Comparison of ENCODE assay signal across 13 mouse cellular contexts in the genomic region with DNA sequence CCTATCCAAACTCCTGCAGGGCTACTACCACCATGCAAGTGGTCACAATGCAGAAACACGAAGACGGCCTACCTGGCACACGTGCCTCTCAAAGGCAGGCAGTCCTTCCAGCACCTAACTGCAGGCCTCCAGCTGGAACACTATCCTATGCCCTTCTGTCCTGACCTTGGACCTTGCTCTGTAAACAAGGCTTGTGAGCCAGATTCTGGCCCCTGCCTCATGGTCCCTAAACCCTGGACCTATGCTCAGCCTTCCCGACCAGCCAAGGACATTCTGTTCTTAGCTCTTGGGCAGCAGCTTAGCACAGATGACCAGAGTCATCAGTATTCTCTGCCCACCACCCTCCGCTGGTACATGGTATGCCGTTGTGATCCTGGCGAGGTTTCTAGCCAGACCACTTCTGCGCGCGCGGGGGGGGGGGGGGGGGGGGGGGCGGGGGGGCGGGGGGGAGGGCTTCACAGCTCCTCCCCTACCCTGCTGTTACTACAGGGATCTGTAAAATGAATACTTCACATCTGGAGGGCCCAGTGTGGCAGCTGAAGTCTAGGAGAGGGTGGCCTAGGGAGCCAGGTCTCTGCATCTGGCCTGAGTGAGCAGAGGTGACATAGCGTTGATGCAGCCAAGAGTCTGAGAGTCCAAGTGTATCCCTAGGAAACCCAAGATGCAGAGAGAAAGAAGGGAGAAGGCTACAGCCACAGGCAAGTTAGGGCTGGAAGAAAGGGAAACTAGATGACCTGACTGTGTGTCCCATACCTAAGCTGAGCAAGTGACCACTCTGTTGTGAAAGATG.
A peak's percentile ranks its signal among the peaks of the same experiment; 100 is the strongest.
DNase-seq lines count a peak whose midpoint lies in the region; ATAC-seq and TF ChIP-seq lines count a peak whose summit lies in the region.
"Had no signal": no experiment of that assay in that cellular context is flagged by ENCODE, and none has a peak within 500 bp of the region (broad histone marks: within the 10 kb centered on the region; RNA-seq: fewer than 3 reads in every experiment).

No protein-coding gene starts in this region.

- DNase-seq in embryonic facial prominence, embryonic 10.5 days (ENCODE audit: low spot score) = no peak
- DNase-seq in heart, adult 2 months = peak; percentile 60 to 80
- DNase-seq in frontal cortex, postnatal 10 days (ENCODE audit: low spot score in 2 of 2) = no peak
- DNase-seq in thymus, adult 2 months = no peak
- DNase-seq: cerebellum, adult 11-12 months; layer of hippocampus, postnatal 36 days; thymus, adult 18-20 months had no signal

- TF ChIP-seq POLR2A in heart, adult 2 months (IDR thresholded peaks at IDR 0.05; ENCODE audit: insufficient read depth, low read depth, low read length) = peak; percentile 45; the same call in 1 of the 2 replicates
- no peak for TF ChIP-seq POLR2A in thymus, adult 2 months (IDR thresholded peaks at IDR 0.05; ENCODE audit: control insufficient read depth, extremely low read depth, insufficient read depth, low read length, poor library complexity)

- intact Hi-C loops in heart, adult 2 months (cut with DNase I) = no loop called here

- peaks cover 32% of the 10 kb centered on the region for H3K36me3 ChIP-seq in embryonic facial prominence, embryonic 10.5 days (replicated peaks)
- peaks cover 29% of the 10 kb centered on the region for H3K36me3 ChIP-seq in heart, adult 2 months (ENCODE audit: control insufficient read depth, insufficient read depth, low read length)
- no peaks in the 10 kb centered on the region; the same call in 1 of the 2 replicates for H3K36me3 ChIP-seq in kidney, embryonic 16.5 days (ENCODE audit: insufficient read depth, low read length)
- peaks cover 8% of the 10 kb centered on the region; the same call in 1 of the 2 replicates for H3K36me3 ChIP-seq in lung, embryonic 15.5 days
- H3K36me3 ChIP-seq in thymus, adult 2 months (ENCODE audit: control insufficient read depth, insufficient read depth, low read length) = no peaks in the 10 kb centered on the region
- H3K36me3 ChIP-seq: neural tube, embryonic 12.5 days had no signal

- TF ChIP-seq CTCF in heart, adult 2 months (IDR thresholded peaks at IDR 0.05) = no peak
- TF ChIP-seq CTCF in thymus, adult 2 months (IDR thresholded peaks at IDR 0.05; ENCODE audit: borderline replicate concordance, control insufficient read depth, extremely low read depth, insufficient read depth, low read length, poor library complexity) = no peak

- TF ChIP-seq EP300 in heart, adult 2 months (IDR thresholded peaks at IDR 0.05; ENCODE audit: insufficient read depth, low read depth, low read length) = peak; percentile 100

- ATAC-seq in kidney, embryonic 16.5 days (ENCODE audit: low FRiP score, low TSS enrichment) = no peak
- ATAC-seq in lung, embryonic 15.5 days (ENCODE audit: borderline replicate concordance, extremely low read depth, low FRiP score, low TSS enrichment) = peak; percentile 6; the same call in 1 of the 2 replicates
- no peak for ATAC-seq in erythroblast, adult 5-6 weeks (replicated peaks; ENCODE audit: low FRiP score, poor library complexity, severe bottlenecking)
- ATAC-seq: forebrain, embryonic 16.5 days; Patski had no signal

- no peaks in the 10 kb centered on the region for H3K27me3 ChIP-seq in embryonic facial prominence, embryonic 10.5 days (replicated peaks; ENCODE audit: low read depth, poor library complexity, severe bottlenecking)
- no peaks in the 10 kb centered on the region for H3K27me3 ChIP-seq in heart, adult 2 months (ENCODE audit: control insufficient read depth, insufficient read depth, low read length)
- no peaks in the 10 kb centered on the region for H3K27me3 ChIP-seq in kidney, embryonic 16.5 days (ENCODE audit: insufficient read depth, low read length)
- H3K27me3 ChIP-seq in lung, embryonic 15.5 days = no peaks in the 10 kb centered on the region
- H3K27me3 ChIP-seq in thymus, adult 2 months (ENCODE audit: control insufficient read depth, insufficient read depth, low read length) = no peaks in the 10 kb centered on the region
- H3K27me3 ChIP-seq: neural tube, embryonic 12.5 days; Patski had no signal

- 0 out of 2 replicates have a peak, but pooled peaks cover 8% of the 10 kb centered on the region for H3K9me3 ChIP-seq in embryonic facial prominence, embryonic 10.5 days
- 0 out of 2 replicates have a peak, but pooled peaks cover 8% of the 10 kb centered on the region for H3K9me3 ChIP-seq in kidney, embryonic 16.5 days (ENCODE audit: low read length)
- H3K9me3 ChIP-seq in lung, embryonic 15.5 days = peaks cover 3% of the 10 kb centered on the region; the same call in 1 of the 2 replicates

- H3K4me2 ChIP-seq in kidney, embryonic 16.5 days (replicated peaks; ENCODE audit: low read depth, low read length) = no peak overlapping the region
- H3K4me2 ChIP-seq in lung, embryonic 15.5 days = no peak overlapping the region; the same call in 1 of the 2 replicates
- H3K4me2 ChIP-seq: neural tube, embryonic 12.5 days had no signal

- WGBS in embryonic facial prominence, embryonic 10.5 days = 55% methylated on average over 12 of the region's 14 CpGs
- 31% methylated on average over 9 of the region's 14 CpGs for whole genome bisulfite sequencing in heart, adult 2 months
- WGBS in kidney, embryonic 16.5 days = 47% methylated on average over 9 of the region's 14 CpGs
- 38% methylated on average over 10 of the region's 14 CpGs for whole genome bisulfite sequencing in lung, embryonic 15.5 days
- WGBS in thymus, adult 2 months = 58% methylated on average over 11 of the region's 14 CpGs

- H3K4me1 ChIP-seq in embryonic facial prominence, embryonic 10.5 days = peaks cover 35% of the 10 kb centered on the region
- peaks cover 54% of the 10 kb centered on the region for H3K4me1 ChIP-seq in heart, adult 2 months (ENCODE audit: control insufficient read depth, insufficient read depth, low read length)
- H3K4me1 ChIP-seq in kidney, embryonic 16.5 days (ENCODE audit: insufficient read depth, low read length) = peaks cover 60% of the 10 kb centered on the region
- peaks cover 75% of the 10 kb centered on the region for H3K4me1 ChIP-seq in lung, embryonic 15.5 days
- peaks cover 8% of the 10 kb centered on the region; the same call in 1 of the 2 replicates for H3K4me1 ChIP-seq in thymus, adult 2 months (replicated peaks; ENCODE audit: control insufficient read depth, insufficient read depth, low read length)
- H3K4me1 ChIP-seq: neural tube, embryonic 12.5 days had no signal

- H3K9ac ChIP-seq in heart, adult 2 months (ENCODE audit: low read depth, low read length) = peak overlapping the region; percentile 56
- H3K9ac ChIP-seq in kidney, embryonic 16.5 days (replicated peaks; ENCODE audit: low read length) = no peak overlapping the region
- H3K9ac ChIP-seq in lung, embryonic 15.5 days = no peak overlapping the region
- H3K9ac ChIP-seq: neural tube, embryonic 12.5 days had no signal

- H3K79me2 ChIP-seq in heart, adult 2 months (replicated peaks; ENCODE audit: control insufficient read depth, insufficient read depth, low read length) = no peaks in the 10 kb centered on the region; the same call in 1 of the 2 replicates

- H3K27ac ChIP-seq in embryonic facial prominence, embryonic 10.5 days (replicated peaks) = 0 out of 2 replicates have a peak overlapping the region, but pooled peaks have one; percentile 0
- peak overlapping the region; percentile 94 for H3K27ac ChIP-seq in heart, adult 2 months
- peak overlapping the region; percentile 67; the same call in 1 of the 2 replicates for H3K27ac ChIP-seq in kidney, embryonic 16.5 days (ENCODE audit: low read length)
- H3K27ac ChIP-seq in lung, embryonic 15.5 days = peak overlapping the region; percentile 89
- H3K27ac ChIP-seq in thymus, adult 2 months (ENCODE audit: control insufficient read depth, insufficient read depth, low read length) = no peak overlapping the region
- H3K27ac ChIP-seq: neural tube, embryonic 12.5 days had no signal

- H3K4me3 ChIP-seq in embryonic facial prominence, embryonic 10.5 days = no peak overlapping the region
- no peak overlapping the region for H3K4me3 ChIP-seq in heart, adult 2 months
- no peak overlapping the region for H3K4me3 ChIP-seq in kidney, embryonic 16.5 days (ENCODE audit: low read length)
- H3K4me3 ChIP-seq in lung, embryonic 15.5 days = no peak overlapping the region
- no peak overlapping the region for H3K4me3 ChIP-seq in thymus, adult 2 months (ENCODE audit: control insufficient read depth, insufficient read depth, low read length)
- H3K4me3 ChIP-seq: neural tube, embryonic 12.5 days had no signal

Comparison
In these comparisons a context has a peak if more than half of its experiments do, and no peak if none do; other contexts are left out.
1. DNase-seq: peak in heart, adult 2 months (2 of 2); none in embryonic facial prominence, embryonic 10.5 days (single experiment), frontal cortex, postnatal 10 days (0 of 2) and thymus, adult 2 months (single experiment).